In the genomic region with DNA sequence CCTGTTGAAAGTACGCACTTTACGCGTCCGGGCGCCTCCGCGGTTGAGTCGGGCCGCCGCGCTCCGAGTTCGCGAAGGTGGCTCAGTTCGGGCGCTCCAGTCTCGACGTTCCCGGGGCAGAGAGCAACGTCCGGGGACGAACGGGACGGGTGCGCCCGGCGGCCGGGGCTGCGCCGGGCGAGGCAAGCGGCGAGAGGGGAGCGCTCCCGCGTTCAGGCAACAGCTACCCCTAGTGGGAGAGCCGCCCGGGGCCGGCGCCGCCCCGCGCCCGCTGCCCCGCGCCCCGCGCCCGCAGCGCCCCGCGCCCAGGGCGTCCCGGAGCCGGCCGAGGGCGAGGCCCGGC, we compare ENCODE assay signal across 9 mouse cellular contexts. TPM values are rescaled to one million over a fixed set of nuclear protein-coding genes. Genes with fewer than 3 reads are reported as not detected.
A peak's percentile ranks its signal among the peaks of the same experiment; 100 is the strongest.
DNase-seq lines count a peak whose midpoint lies in the region; ATAC-seq and TF ChIP-seq lines count a peak whose summit lies in the region.
"Had no signal": no experiment of that assay in that cellular context is flagged by ENCODE, and none has a peak within 500 bp of the region (broad histone marks: within the 10 kb centered on the region; RNA-seq: fewer than 3 reads in every experiment).

No protein-coding gene starts in this region.

- under 1% methylated on average over 52 of the region's 58 CpGs for WGBS in heart, adult 2 months
- 2% methylated on average over 58 of the region's 58 CpGs for WGBS in heart, embryonic 10.5 days
- WGBS in kidney, embryonic 14.5 days, result 1% methylated on average over 49 of the region's 58 CpGs

- DNase-seq in heart, adult 2 months, result peak; percentile 11 to 42
- DNase-seq in heart, postnatal 25 days (ENCODE audit: low spot score), result no peak
- no peak for DNase-seq in heart, embryonic 10.5 days (ENCODE audit: low spot score)
- DNase-seq in lung, postnatal 10 days, result peak; percentile 39
- DNase-seq in frontal cortex, postnatal 14 days (ENCODE audit: low spot score in 2 of 2), result no peak
- DNase-seq in right cerebral cortex, postnatal 36 days (ENCODE audit: low spot score in 2 of 2), result no peak

- H3K9me3 ChIP-seq in heart, embryonic 10.5 days, result no peaks in the 10 kb centered on the region
- 0 out of 2 replicates have a peak, but pooled peaks cover 3% of the 10 kb centered on the region for H3K9me3 ChIP-seq in kidney, embryonic 14.5 days (ENCODE audit: control insufficient read depth, low read length)

- no peak overlapping the region for H3K27ac ChIP-seq in heart, adult 2 months
- no peak overlapping the region for H3K27ac ChIP-seq in heart, embryonic 10.5 days
- H3K27ac ChIP-seq in kidney, embryonic 14.5 days (ENCODE audit: low read depth, low read length), result no peak overlapping the region

- no peaks in the 10 kb centered on the region for H3K4me1 ChIP-seq in heart, adult 2 months (ENCODE audit: control insufficient read depth, insufficient read depth, low read length)
- H3K4me1 ChIP-seq in heart, embryonic 10.5 days, result peaks cover 19% of the 10 kb centered on the region
- H3K4me1 ChIP-seq in kidney, embryonic 14.5 days (ENCODE audit: control insufficient read depth, insufficient read depth, low read length), result peaks cover 14% of the 10 kb centered on the region; the same call in 1 of the 2 replicates

- peak; percentile 14; the same call in 1 of the 2 replicates for TF ChIP-seq CTCF in heart, adult 2 months (IDR thresholded peaks at IDR 0.05)

- H3K36me3 ChIP-seq in heart, adult 2 months (ENCODE audit: control insufficient read depth, insufficient read depth, low read length), result no peaks in the 10 kb centered on the region
- H3K36me3 ChIP-seq in heart, embryonic 10.5 days, result no peaks in the 10 kb centered on the region
- H3K36me3 ChIP-seq in kidney, embryonic 14.5 days (ENCODE audit: control insufficient read depth, insufficient read depth, low read length), result no peaks in the 10 kb centered on the region

- ATAC-seq in kidney, embryonic 14.5 days (ENCODE audit: low FRiP score, low TSS enrichment), result 0 out of 2 replicates have a peak, but pooled peaks have one; percentile 2
- ATAC-seq in frontal cortex, adult (ENCODE audit: low TSS enrichment), result no peak

- no peak overlapping the region for H3K9ac ChIP-seq in heart, adult 2 months (ENCODE audit: low read depth, low read length)
- H3K9ac ChIP-seq in kidney, embryonic 14.5 days (ENCODE audit: low read depth, low read length), result peak overlapping the region; percentile 44; the same call in 1 of the 2 replicates

- H3K27me3 ChIP-seq in heart, adult 2 months (ENCODE audit: control insufficient read depth, insufficient read depth, low read length), result peaks cover 14% of the 10 kb centered on the region
- H3K27me3 ChIP-seq in heart, embryonic 10.5 days (ENCODE audit: insufficient read depth, poor library complexity, severe bottlenecking), result peaks cover 100% of the 10 kb centered on the region
- peaks cover 80% of the 10 kb centered on the region for H3K27me3 ChIP-seq in kidney, embryonic 14.5 days (ENCODE audit: control insufficient read depth, insufficient read depth, low read length)
- H3K27me3 ChIP-seq: CH12.LX had no signal

- no peaks in the 10 kb centered on the region for H3K79me2 ChIP-seq in heart, adult 2 months (replicated peaks; ENCODE audit: control insufficient read depth, insufficient read depth, low read length)

- TF ChIP-seq EP300 in heart, adult 2 months (IDR thresholded peaks at IDR 0.05; ENCODE audit: insufficient read depth, low read depth, low read length), result no peak

- no peak overlapping the region for H3K4me3 ChIP-seq in heart, adult 2 months
- H3K4me3 ChIP-seq in heart, embryonic 10.5 days, result peak overlapping the region; percentile 55
- peak overlapping the region; percentile 45 for H3K4me3 ChIP-seq in kidney, embryonic 14.5 days (ENCODE audit: low read length)

- intact Hi-C loops in heart, adult 2 months (cut with DNase I), result no loop called here
- intact Hi-C loops in heart, postnatal 25 days (cut with DNase I), result no loop called here

- no peak for TF ChIP-seq POLR2A in heart, adult 2 months (IDR thresholded peaks at IDR 0.05; ENCODE audit: insufficient read depth, low read depth, low read length)

- peak overlapping the region; percentile 82 for H3K4me2 ChIP-seq in kidney, embryonic 14.5 days (replicated peaks; ENCODE audit: low read depth, low read length)

RNA-seq across cellular contexts. Expression of a gene that starts 0.9 kb away (rescaled TPM):
- not detected for total RNA-seq in heart, adult 2 months (2021)
- polyA plus RNA-seq in heart, adult 2 months (2012; rRNA removed), result 0.37 TPM in 1 of 2 replicates, not detected in the other
- total RNA-seq in heart, postnatal 25 days (2021), result not detected
- polyA plus RNA-seq in heart, embryonic 10.5 days (2016; fragmentation: Nextera tagmentation; extraction: Ambion mirVana), result 0.25 and 0.47 TPM in 2 replicates
- polyA plus RNA-seq in kidney, embryonic 14.5 days (2014; fragmentation: Nextera tagmentation; extraction: Ambion mirVana), result 0.09 and 0.13 TPM in 2 replicates
- total RNA-seq: CH12.LX had no signal

Comparison
In these comparisons a context has a peak if more than half of its experiments do, and no peak if none do; other contexts are left out.
1. DNase-seq: peak in heart, adult 2 months (2 of 2) and lung, postnatal 10 days (single experiment); none in heart, postnatal 25 days (single experiment), heart, embryonic 10.5 days (single experiment), frontal cortex, postnatal 14 days (0 of 2) and right cerebral cortex, postnatal 36 days (0 of 2).